ENCODE assay signal across 8 mouse cellular contexts in genomic region chr12:45013246-45013756, GRCm38 (mm10).
DNase-seq lines count a peak whose midpoint lies in the region; ATAC-seq and TF ChIP-seq lines count a peak whose summit lies in the region.

No protein-coding gene starts in this region.

- WGBS in embryonic facial prominence, embryonic 15.5 days = 29% methylated on average over 5 of the region's 5 CpGs
- WGBS in heart, embryonic 16.5 days = 37% methylated on average over 5 of the region's 5 CpGs
- whole genome bisulfite sequencing in cerebellum, adult 2 months = 17% methylated on average over 5 of the region's 5 CpGs

- ATAC-seq in embryonic facial prominence, embryonic 15.5 days (ENCODE audit: insufficient number of reproducible peaks, low FRiP score, low TSS enrichment, low read depth) = peak; percentile 81
- peak; percentile 85 for ATAC-seq in heart, embryonic 16.5 days (replicated peaks; ENCODE audit: extremely low read depth, insufficient read depth, low FRiP score)

- peak; percentile 78 for DNase-seq in gastrocnemius, adult 18-20 months (ENCODE audit: low spot score)
- DNase-seq in gastrocnemius, postnatal 10 days = no peak
- DNase-seq in left cerebral cortex, adult 9 months (ENCODE audit: low spot score in 2 of 2) = peak; percentile 68 to 91
- peak; percentile 84 to 88 for DNase-seq in right cerebral cortex, adult 2 months (ENCODE audit: low spot score in 2 of 2)
- DNase-seq in cerebellum, adult 2 months = no peak
- DNase-seq in spleen, adult 12 weeks (ENCODE audit: low spot score) = no peak

- no peak overlapping the region for H3K27ac ChIP-seq in embryonic facial prominence, embryonic 15.5 days (replicated peaks)
- peak overlapping the region; percentile 68 for H3K27ac ChIP-seq in heart, embryonic 16.5 days (ENCODE audit: low read length)
- H3K27ac ChIP-seq in cerebellum, adult 2 months (ENCODE audit: insufficient read depth, low read length) = no peak overlapping the region

- no peak for TF ChIP-seq POLR2A in cerebellum, adult 2 months (IDR thresholded peaks at IDR 0.05; ENCODE audit: borderline replicate concordance, insufficient read depth, low read length)

- no peak overlapping the region for H3K4me3 ChIP-seq in embryonic facial prominence, embryonic 15.5 days (replicated peaks)
- H3K4me3 ChIP-seq in heart, embryonic 16.5 days (ENCODE audit: low read length) = no peak overlapping the region
- H3K4me3 ChIP-seq in cerebellum, adult 2 months (replicated peaks; ENCODE audit: insufficient read depth, low read depth, low read length) = no peak overlapping the region

- no peak overlapping the region for H3K4me2 ChIP-seq in embryonic facial prominence, embryonic 15.5 days (replicated peaks)
- no peak overlapping the region for H3K4me2 ChIP-seq in heart, embryonic 16.5 days (ENCODE audit: low read depth, low read length)

- no peaks in the 10 kb centered on the region for H3K36me3 ChIP-seq in embryonic facial prominence, embryonic 15.5 days
- no peaks in the 10 kb centered on the region for H3K36me3 ChIP-seq in heart, embryonic 16.5 days (ENCODE audit: control insufficient read depth, insufficient read depth)

- H3K9me3 ChIP-seq in embryonic facial prominence, embryonic 15.5 days (replicated peaks) = no peaks in the 10 kb centered on the region
- no peaks in the 10 kb centered on the region for H3K9me3 ChIP-seq in heart, embryonic 16.5 days (replicated peaks; ENCODE audit: control insufficient read depth, low read length)

- no peaks in the 10 kb centered on the region for H3K27me3 ChIP-seq in embryonic facial prominence, embryonic 15.5 days
- no peaks in the 10 kb centered on the region for H3K27me3 ChIP-seq in heart, embryonic 16.5 days (ENCODE audit: control insufficient read depth, insufficient read depth, low read length)
- no peaks in the 10 kb centered on the region for H3K27me3 ChIP-seq in cerebellum, adult 2 months (ENCODE audit: control insufficient read depth, insufficient read depth, low read length)

- TF ChIP-seq CTCF in cerebellum, adult 2 months (IDR thresholded peaks at IDR 0.05; ENCODE audit: borderline replicate concordance, insufficient read depth, low read depth, low read length) = no peak

- H3K4me1 ChIP-seq in embryonic facial prominence, embryonic 15.5 days = peaks cover 22% of the 10 kb centered on the region
- H3K4me1 ChIP-seq in heart, embryonic 16.5 days (ENCODE audit: control insufficient read depth, insufficient read depth, low read length) = peaks cover 10% of the 10 kb centered on the region
- H3K4me1 ChIP-seq in cerebellum, adult 2 months (ENCODE audit: control insufficient read depth, insufficient read depth, low read length) = no peaks in the 10 kb centered on the region; the same call in 1 of the 2 replicates

- no peak overlapping the region for H3K9ac ChIP-seq in embryonic facial prominence, embryonic 15.5 days
- no peak overlapping the region for H3K9ac ChIP-seq in heart, embryonic 16.5 days (ENCODE audit: low read length)

Comparison
In these comparisons a context has a peak if more than half of its experiments do, and no peak if none do; other contexts are left out.
1. DNase-seq: peak in gastrocnemius, adult 18-20 months (single experiment), left cerebral cortex, adult 9 months (2 of 2) and right cerebral cortex, adult 2 months (2 of 2); none in gastrocnemius, postnatal 10 days (single experiment), cerebellum, adult 2 months (0 of 2) and spleen, adult 12 weeks (single experiment).